Mouse (Mus musculus) heart, embryonic 15.5 days (tissue): ENCODE measurements at regions not wholly inside any gene's neighbourhood (a gene's known extent, or its start where the extent isn't known, plus 50 kb on each side); places are given as distances from the start of the nearest gene placed in this dataset.

ENCODE experiments used
- ATAC-seq: fragments of 200-750 bp; cut with Nextera tagmentation; replicated peaks from 2 replicates; pipeline ENCODE4 v1.8.0; 2017; ENCODE audit warnings: low read depth, moderate TSS enrichment; ENCODE audit not compliant: insufficient number of reproducible peaks, insufficient read depth, low FRiP score
- H3K27ac ChIP-seq: fragments of 300-500 bp; sonication (generic); 2 replicates; pipeline ENCODE4 v1.5.1; 2015; ENCODE audit warnings: mild to moderate bottlenecking, inconsistent platforms
- H3K27me3 ChIP-seq: fragments of 300-500 bp; sonication (generic); 2 replicates; pipeline ENCODE4 v1.6.1; 2015; ENCODE audit warnings: inconsistent platforms
- H3K36me3 ChIP-seq: fragments of 300-500 bp; sonication (generic); 2 replicates; pipeline ENCODE4 v1.6.1; 2015; ENCODE audit warnings: mild to moderate bottlenecking, inconsistent platforms
- H3K4me1 ChIP-seq: fragments of 300-500 bp; sonication (generic); replicated peaks from 2 replicates; pipeline ENCODE4 v1.6.1; 2015; ENCODE audit warnings: inconsistent platforms
- H3K4me2 ChIP-seq: fragments of 300-500 bp; sonication (generic); 2 replicates; pipeline ENCODE4 v1.6.1; 2015; ENCODE audit warnings: inconsistent platforms, mild to moderate bottlenecking, moderate library complexity
- H3K4me3 ChIP-seq: fragments of 300-500 bp; sonication (generic); 2 replicates; pipeline ENCODE4 v1.5.1; 2015; ENCODE audit warnings: mild to moderate bottlenecking, inconsistent platforms
- H3K9ac ChIP-seq: fragments of 300-500 bp; sonication (generic); 2 replicates; pipeline ENCODE4 v1.6.1; 2015; ENCODE audit warnings: mild to moderate bottlenecking, inconsistent platforms
- H3K9me3 ChIP-seq: fragments of 300-500 bp; sonication (generic); replicated peaks from 2 replicates; pipeline ENCODE4 v1.6.1; 2016; ENCODE audit warnings: inconsistent platforms
- WGBS: fragments of 180-500 bp; shearing (Covaris S2); methylation state at CpG from one replicate; pipeline ENCODE4 v1.1.7; 2015; ENCODE audit warnings: mixed read lengths; 5-methylcytosine and 5-hydroxymethylcytosine counted together

- no peaks in the 10 kb centered on the region for H3K27me3 ChIP-seq
- H3K36me3 ChIP-seq = no peaks in the 10 kb centered on the region
- ATAC-seq = no peak
- H3K4me1 ChIP-seq = no peaks in the 10 kb centered on the region
- no peaks in the 10 kb centered on the region for H3K9me3 ChIP-seq
- H3K4me2 ChIP-seq = no peak overlapping the region
- 73% methylated on average over 4 of the region's 4 CpGs for WGBS
- no peak overlapping the region for H3K4me3 ChIP-seq
- no peak overlapping the region for H3K27ac ChIP-seq
- no peak overlapping the region for H3K9ac ChIP-seq
These were observed 449.4 kb upstream of the Gm10306 start for GRCm38 (mm10) chr4:94106941-94107340.

DNA sequence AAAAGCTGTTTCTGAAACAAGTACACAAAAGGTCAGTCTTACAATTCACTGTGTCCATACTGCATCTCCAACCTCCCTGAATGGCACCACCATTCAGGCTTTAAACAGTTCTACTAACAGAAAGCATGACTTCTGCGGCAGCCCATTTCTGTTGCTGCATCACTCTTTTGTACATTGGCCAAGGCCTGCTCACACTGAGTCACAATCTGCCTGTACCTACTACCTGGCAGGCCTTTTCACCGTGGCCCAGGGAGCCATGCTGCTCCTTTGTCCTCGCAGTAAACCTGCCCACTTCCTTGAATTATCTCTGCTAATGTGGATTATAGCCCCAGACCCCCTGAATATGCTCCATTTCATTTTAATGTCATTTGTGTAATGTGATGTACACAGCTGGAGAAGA is 439.5 kb upstream of the Gm10306 start:
- H3K27me3 ChIP-seq = no peaks in the 10 kb centered on the region
- no peak for ATAC-seq
- H3K4me1 ChIP-seq = no peaks in the 10 kb centered on the region
- H3K9ac ChIP-seq = no peak overlapping the region
- no peaks in the 10 kb centered on the region for H3K36me3 ChIP-seq
- no peak overlapping the region for H3K4me3 ChIP-seq
- H3K4me2 ChIP-seq = no peak overlapping the region
- no peak overlapping the region for H3K27ac ChIP-seq
- H3K9me3 ChIP-seq = no peaks in the 10 kb centered on the region
- 76% methylated on average over 3 of the region's 3 CpGs for WGBS

DNA sequence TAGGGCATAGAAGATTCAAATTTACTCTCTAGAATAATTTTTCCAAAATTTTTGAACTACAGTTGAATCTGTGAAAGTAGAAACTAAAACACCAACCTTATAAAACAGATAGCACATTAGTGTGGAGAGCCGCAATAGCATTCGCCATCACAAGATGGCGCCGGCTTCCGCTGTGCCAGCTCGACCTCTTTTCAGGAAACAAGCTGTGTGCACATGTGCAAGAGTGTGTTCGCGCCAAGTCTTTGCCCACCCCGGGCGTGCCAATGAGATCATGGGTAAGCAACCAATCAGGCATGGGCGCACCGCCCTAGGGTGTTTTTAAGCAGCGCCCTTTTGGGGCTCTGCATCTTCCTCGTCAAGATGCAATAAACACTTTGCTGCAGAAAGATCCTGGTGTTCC is 432.2 kb upstream of the Gm10306 start:
- H3K36me3 ChIP-seq = no peaks in the 10 kb centered on the region
- no peaks in the 10 kb centered on the region for H3K4me1 ChIP-seq
- no peak overlapping the region for H3K4me2 ChIP-seq
- no peak overlapping the region for H3K27ac ChIP-seq
- no peaks in the 10 kb centered on the region for H3K9me3 ChIP-seq
- no peak for ATAC-seq
- WGBS = 71% methylated on average over 14 of the region's 14 CpGs
- H3K27me3 ChIP-seq = no peaks in the 10 kb centered on the region
- H3K9ac ChIP-seq = no peak overlapping the region
- no peak overlapping the region for H3K4me3 ChIP-seq

GRCm38 (mm10) chr4:94137921-94138320 is 418.4 kb upstream of the Gm10306 start:
- no peak for ATAC-seq
- Histone ChIP-seq H3K4me3 (no peak overlapping the region), H3K4me1 (no peaks in the 10 kb centered on the region), H3K27ac (no peak overlapping the region), H3K9me3 (no peaks in the 10 kb centered on the region), H3K4me2 (no peak overlapping the region), H3K27me3 (no peaks in the 10 kb centered on the region), H3K36me3 (no peaks in the 10 kb centered on the region), H3K9ac (no peak overlapping the region)
- 37% methylated on average over 2 of the region's 2 CpGs for WGBS

- Histone ChIP-seq H3K4me2 (no peak overlapping the region), H3K27me3 (no peaks in the 10 kb centered on the region), H3K27ac (no peak overlapping the region), H3K36me3 (no peaks in the 10 kb centered on the region), H3K9me3 (no peaks in the 10 kb centered on the region), H3K4me1 (no peaks in the 10 kb centered on the region), H3K4me3 (no peak overlapping the region), H3K9ac (no peak overlapping the region)
- no peak for ATAC-seq
- WGBS = 64% methylated on average over 7 of the region's 7 CpGs
These were observed 411.2 kb upstream of the Gm10306 start for GRCm38 (mm10) chr4:94144901-94145801.

GRCm38 (mm10) chr4:94147964-94148533 is 408.3 kb upstream of the Gm10306 start:
- no peak for ATAC-seq
- no peaks in the 10 kb centered on the region for H3K27me3 ChIP-seq

GRCm38 (mm10) chr4:94149056-94149455 is 407.3 kb upstream of the Gm10306 start:
- H3K9me3 ChIP-seq = no peaks in the 10 kb centered on the region
- no peak overlapping the region for H3K4me3 ChIP-seq
- no peak overlapping the region for H3K4me2 ChIP-seq
- no peaks in the 10 kb centered on the region for H3K27me3 ChIP-seq
- H3K4me1 ChIP-seq = no peaks in the 10 kb centered on the region
- H3K36me3 ChIP-seq = no peaks in the 10 kb centered on the region
- ATAC-seq = no peak; the same call in 1 of the 2 replicates
- 59% methylated on average over 3 of the region's 3 CpGs for WGBS
- no peak overlapping the region for H3K9ac ChIP-seq
- H3K27ac ChIP-seq = no peak overlapping the region

More at GRCm38 (mm10) chr4:94147964-94148533, 408.3 kb upstream of the Gm10306 start:
- Histone ChIP-seq H3K4me3 (no peak overlapping the region), H3K9me3 (no peaks in the 10 kb centered on the region), H3K36me3 (no peaks in the 10 kb centered on the region), H3K4me2 (no peak overlapping the region), H3K4me1 (no peaks in the 10 kb centered on the region), H3K27ac (no peak overlapping the region), H3K9ac (no peak overlapping the region)

DNA sequence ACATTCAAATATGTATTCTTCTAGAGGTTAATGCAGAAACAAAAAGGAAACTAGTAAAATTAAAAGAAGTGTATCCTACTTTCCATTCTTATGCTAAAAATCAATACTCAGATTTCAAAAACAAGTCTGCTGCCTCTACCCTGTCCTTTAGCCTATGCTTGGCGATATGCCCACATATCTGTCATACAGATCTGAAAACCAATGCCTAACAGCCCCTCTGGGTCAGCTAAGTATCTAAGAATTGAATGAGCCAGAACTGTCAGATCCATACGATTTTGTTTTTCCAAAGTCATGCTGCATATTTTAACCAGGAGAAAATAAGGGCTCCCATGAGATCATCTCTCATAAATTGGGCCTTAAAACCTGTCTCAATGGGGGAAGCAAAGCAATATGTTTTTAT is 395.7 kb upstream of the Gm10306 start:
- H3K27ac ChIP-seq = no peak overlapping the region
- no peaks in the 10 kb centered on the region for H3K27me3 ChIP-seq
- no peak overlapping the region for H3K9ac ChIP-seq
- no peak overlapping the region for H3K4me2 ChIP-seq
- 54% methylated on average over 2 of the region's 2 CpGs for WGBS
- no peak overlapping the region for H3K4me3 ChIP-seq
- H3K9me3 ChIP-seq = no peaks in the 10 kb centered on the region
- no peaks in the 10 kb centered on the region for H3K4me1 ChIP-seq
- H3K36me3 ChIP-seq = no peaks in the 10 kb centered on the region
- no peak for ATAC-seq

GRCm38 (mm10) chr4:94173096-94173495 is 383.2 kb upstream of the Gm10306 start:
- H3K9ac ChIP-seq = no peak overlapping the region
- no peaks in the 10 kb centered on the region for H3K4me1 ChIP-seq
- no peak overlapping the region for H3K4me3 ChIP-seq
- H3K4me2 ChIP-seq = no peak overlapping the region
- ATAC-seq = no peak
- H3K27ac ChIP-seq = no peak overlapping the region
- 81% methylated on average over 2 of the region's 2 CpGs for WGBS
- no peaks in the 10 kb centered on the region for H3K36me3 ChIP-seq
- H3K9me3 ChIP-seq = no peaks in the 10 kb centered on the region
- H3K27me3 ChIP-seq = no peaks in the 10 kb centered on the region

GRCm38 (mm10) chr4:94186997-94187396 is 369.3 kb upstream of the Gm10306 start:
- H3K9me3 ChIP-seq = no peaks in the 10 kb centered on the region
- WGBS = 46% methylated on average over 4 of the region's 4 CpGs
- peaks cover 10% of the 10 kb centered on the region for H3K4me1 ChIP-seq
- H3K27me3 ChIP-seq = no peaks in the 10 kb centered on the region
- no peak overlapping the region for H3K9ac ChIP-seq
- H3K36me3 ChIP-seq = no peaks in the 10 kb centered on the region
- ATAC-seq = 0 out of 2 replicates have a peak, but pooled peaks have one; percentile 35
- H3K27ac ChIP-seq = no peak overlapping the region
- no peak overlapping the region for H3K4me3 ChIP-seq
- H3K4me2 ChIP-seq = no peak overlapping the region

GRCm38 (mm10) chr4:94188354-94188753 is 368.0 kb upstream of the Gm10306 start:
- Histone ChIP-seq H3K27me3 (no peaks in the 10 kb centered on the region), H3K36me3 (no peaks in the 10 kb centered on the region), H3K9ac (no peak overlapping the region), H3K27ac (peak overlapping the region; percentile 42), H3K4me3 (no peak overlapping the region), H3K4me2 (no peak overlapping the region), H3K4me1 (peaks cover 10% of the 10 kb centered on the region), H3K9me3 (no peaks in the 10 kb centered on the region)
- ATAC-seq = no peak
- 34% methylated on average over 2 of the region's 2 CpGs for WGBS

GRCm38 (mm10) chr4:94188888-94189287 is 367.5 kb upstream of the Gm10306 start:
- no peak overlapping the region for H3K4me2 ChIP-seq
- peaks cover 10% of the 10 kb centered on the region for H3K4me1 ChIP-seq
- 16% methylated on average over 3 of the region's 3 CpGs for WGBS
- no peaks in the 10 kb centered on the region for H3K9me3 ChIP-seq
- H3K4me3 ChIP-seq = no peak overlapping the region
- H3K27ac ChIP-seq = peak overlapping the region; percentile 42
- no peaks in the 10 kb centered on the region for H3K36me3 ChIP-seq
- ATAC-seq = no peak; the same call in 1 of the 2 replicates
- H3K27me3 ChIP-seq = no peaks in the 10 kb centered on the region
- H3K9ac ChIP-seq = no peak overlapping the region
